Mouse (Mus musculus): Measurements from ENCODE around the gene Tspan10. TPM values are rescaled to one million over a fixed set of nuclear protein-coding genes. Genes with fewer than 3 reads are reported as not detected.

Tspan10 gene
- total and polyA plus RNA-seq, 3 experiments = 0.29 to 0.65 TPM; not detected in 1

- Histone ChIP-seq H3K79me2 (ENCODE audit: control insufficient read depth, insufficient read depth, low read length, poor library complexity) (peaks cover 30% of the 10 kb centered on the region), H3K9me3 (replicated peaks; ENCODE audit: insufficient read depth, low read length) (no peaks in the 10 kb centered on the region), H3K9ac (ENCODE audit: control insufficient read depth, low read depth, low read length, poor library complexity, severe bottlenecking) (peak overlapping the region; percentile 86), H3K4me3 (ENCODE audit: control insufficient read depth in 1 of 2, insufficient read depth in 1 of 2, low read depth in 2 of 2, low read length in 2 of 2) (peak overlapping the region; percentile 57 to 73; a peak in 3 of 4 replicates), H3K27ac (ENCODE audit: control insufficient read depth, low read depth, low read length) (peak overlapping the region; percentile 73), H3K36me3 (ENCODE audit: control insufficient read depth in 1 of 2, insufficient read depth in 2 of 2, low read length in 2 of 2) (peaks cover 7 to 10% of the 10 kb centered on the region in 2 experiments), H3K27me3 (ENCODE audit: control insufficient read depth in 1 of 2, insufficient read depth in 2 of 2, low read length in 2 of 2) (no peaks in the 10 kb centered on the region), H3K4me1 (ENCODE audit: control insufficient read depth in 1 of 2, insufficient read depth in 2 of 2, low read length in 2 of 2) (peaks cover 3 to 12% of the 10 kb centered on the region in 2 experiments; a peak in 3 of 4 replicates)
- TF ChIP-seq ZMIZ1 (IDR thresholded peaks at IDR 0.05; ENCODE audit: low read depth, low read length) = no peak
- DNase-seq (ENCODE audit: low read depth, low spot score) = no peak
Observed at GRCm38 (mm10) chr11:120483448-120483934, 41.0 kb downstream of the Tspan10 start.

GRCm38 (mm10) chr11:120484265-120484981 is 42.0 kb downstream of the Tspan10 start, which contains the start of gene Mrpl12:
Gene Mrpl12, plus strand, starts transcription at chr11:120484613.
- H3K27me3 ChIP-seq (ENCODE audit: control insufficient read depth in 1 of 2, insufficient read depth in 2 of 2, low read length in 2 of 2) = no peaks in the 10 kb centered on the region
- H3K9me3 ChIP-seq (replicated peaks; ENCODE audit: insufficient read depth, low read length) = no peaks in the 10 kb centered on the region
- DNase-seq (ENCODE audit: low read depth, low spot score) = peak; percentile 98
- peaks cover 30% of the 10 kb centered on the region for H3K79me2 ChIP-seq (ENCODE audit: control insufficient read depth, insufficient read depth, low read length, poor library complexity)
- H3K27ac ChIP-seq (ENCODE audit: control insufficient read depth, low read depth, low read length) = peak within 1 kb of the TSS; percentile 73
- peaks cover 7 to 10% of the 10 kb centered on the region in 2 experiments for H3K36me3 ChIP-seq (ENCODE audit: control insufficient read depth in 1 of 2, insufficient read depth in 2 of 2, low read length in 2 of 2)
- H3K9ac ChIP-seq (ENCODE audit: control insufficient read depth, low read depth, low read length, poor library complexity, severe bottlenecking) = peak within 1 kb of the TSS; percentile 86
- peaks cover 3 to 13% of the 10 kb centered on the region in 2 experiments; a peak in 3 of 4 replicates for H3K4me1 ChIP-seq (ENCODE audit: control insufficient read depth in 1 of 2, insufficient read depth in 2 of 2, low read length in 2 of 2)
- peak within 1 kb of the TSS; percentile 73 to 74 for H3K4me3 ChIP-seq (ENCODE audit: control insufficient read depth in 1 of 2, insufficient read depth in 1 of 2, low read depth in 2 of 2, low read length in 2 of 2)
- TF ChIP-seq KAT2A (conservative IDR thresholded peaks at IDR 0.05; ENCODE audit: low read depth, low read length) (peak; percentile 92), SIN3A (IDR thresholded peaks at IDR 0.05; ENCODE audit: low read length) (peak; percentile 100), RAD21 (IDR thresholded peaks at IDR 0.05; ENCODE audit: low read depth, low read length) (no peak), ZMIZ1 (IDR thresholded peaks at IDR 0.05; ENCODE audit: low read depth, low read length) (peak; percentile 95), ETS1 (IDR thresholded peaks at IDR 0.05; ENCODE audit: low read depth, low read length) (peak; percentile 71; the same call in 1 of the 2 replicates), ZNF384 (IDR thresholded peaks at IDR 0.05; ENCODE audit: low read depth, low read length) (no peak), MEF2A (IDR thresholded peaks at IDR 0.05; ENCODE audit: extremely low read depth, insufficient replicate concordance, low read depth, low read length, poor library complexity, severe bottlenecking) (no peak), USF1 (IDR thresholded peaks at IDR 0.05; ENCODE audit: low read depth, low read length) (peak; percentile 68), MXI1 (IDR thresholded peaks at IDR 0.05; ENCODE audit: low read depth, low read length) (peak; percentile 99), RCOR1 (IDR thresholded peaks at IDR 0.05; ENCODE audit: low read depth, low read length) (no peak), UBTF (IDR thresholded peaks at IDR 0.05; ENCODE audit: borderline replicate concordance, insufficient read depth, low read depth, low read length) (peak; percentile 94; the same call in 1 of the 2 replicates), MYC (IDR thresholded peaks at IDR 0.05; ENCODE audit: low read depth, low read length) (peak; percentile 98), MAFK (IDR thresholded peaks at IDR 0.05; ENCODE audit: borderline replicate concordance, low read depth, low read length) (no peak), NRF1 (IDR thresholded peaks at IDR 0.05; ENCODE audit: insufficient read depth, low read depth, low read length, poor library complexity, severe bottlenecking) (peak; percentile 93), ELF1 (IDR thresholded peaks at IDR 0.05; ENCODE audit: low read depth, low read length) (peak; percentile 89), GABPA (IDR thresholded peaks at IDR 0.05; ENCODE audit: low read depth, low read length) (peak; percentile 49; the same call in 1 of the 2 replicates), TCF12 (IDR thresholded peaks at IDR 0.05; ENCODE audit: low read depth, low read length) (peak; percentile 88), ZKSCAN1 (IDR thresholded peaks at IDR 0.05; ENCODE audit: low read depth, low read length) (no peak), POLR2AphosphoS2 (IDR thresholded peaks at IDR 0.05; ENCODE audit: low read length) (peak; percentile 99), POLR2A (IDR thresholded peaks at IDR 0.05; ENCODE audit: control insufficient read depth in 1 of 2, insufficient read depth in 1 of 2, low read depth in 1 of 2, low read length in 2 of 2, poor library complexity in 1 of 2) (peak; percentile 98 to 100), EP300 (IDR thresholded peaks at IDR 0.05; ENCODE audit: low read depth in 1 of 2, low read length in 2 of 2) (no peak), ZC3H11A (IDR thresholded peaks at IDR 0.05; ENCODE audit: low read depth, low read length) (no peak), NELFE (IDR thresholded peaks at IDR 0.05; ENCODE audit: low read depth, low read length) (peak; percentile 98), TBP (IDR thresholded peaks at IDR 0.05; ENCODE audit: low read depth, low read length) (peak; percentile 94), POLR2AphosphoS5 (IDR thresholded peaks at IDR 0.05; ENCODE audit: borderline replicate concordance, low read depth, low read length) (peak; percentile 73; the same call in 1 of the 2 replicates), HCFC1 (IDR thresholded peaks at IDR 0.05; ENCODE audit: low read depth, low read length) (peak; percentile 96), JUND (IDR thresholded peaks at IDR 0.05; ENCODE audit: low read depth, low read length) (no peak), MAX (IDR thresholded peaks at IDR 0.05; ENCODE audit: low read length) (peak; percentile 96), CTCF (IDR thresholded peaks at IDR 0.05 in 2 of 3, conservative IDR thresholded peaks at IDR 0.05 in 1 of 3; ENCODE audit: control insufficient read depth in 1 of 3, insufficient read depth in 1 of 3, low read depth in 2 of 3, low read length in 3 of 3, poor library complexity in 1 of 3, severe bottlenecking in 1 of 3) (0 out of 6 replicates have a peak, but pooled peaks of 1 of the 3 experiments have one; percentile 1)

All from MEL (cell line).